Mouse (Mus musculus) hindbrain, embryonic 11.5 days (tissue): ENCODE results near the gene Agmat. TPM values are rescaled to one million over a fixed set of nuclear protein-coding genes. Genes with fewer than 3 reads are reported as not detected.

Experiments
- ATAC-seq: fragments of 200-750 bp; cut with Nextera tagmentation; 2 replicates; pipeline ENCODE4 v1.8.0; 2017; ENCODE audit warnings: mild to moderate bottlenecking, moderate TSS enrichment, moderate library complexity; ENCODE audit not compliant: low FRiP score
- DNase-seq: peaks from one replicate; pipeline ENCODE4 v3.0.0-alpha.2; 2015; ENCODE audit warnings: low spot score
- H3K27ac ChIP-seq: fragments of 300-500 bp; sonication (generic); 2 replicates; pipeline ENCODE4 v1.5.1; 2014; ENCODE audit warnings: mild to moderate bottlenecking, low read depth, low read length
- H3K27me3 ChIP-seq: fragments of 300-500 bp; sonication (generic); 2 replicates; pipeline ENCODE4 v1.6.1; 2014; ENCODE audit warnings: mild to moderate bottlenecking, low read length, moderate library complexity, mixed read lengths; ENCODE audit not compliant: control insufficient read depth, insufficient read depth
- H3K36me3 ChIP-seq: fragments of 300-500 bp; sonication (generic); 2 replicates; pipeline ENCODE4 v1.6.1; 2014; ENCODE audit warnings: mild to moderate bottlenecking, low read length, moderate library complexity, mixed read lengths; ENCODE audit not compliant: control insufficient read depth, insufficient read depth
- H3K4me1 ChIP-seq: fragments of 300-500 bp; sonication (generic); replicated peaks from 2 replicates; pipeline ENCODE4 v1.6.1; 2014; ENCODE audit warnings: low read length, mixed read lengths; ENCODE audit not compliant: control insufficient read depth, insufficient read depth
- H3K4me2 ChIP-seq: fragments of 300-500 bp; sonication (generic); replicated peaks from 2 replicates; pipeline ENCODE4 v1.6.1; 2014; ENCODE audit warnings: mild to moderate bottlenecking, low read depth, low read length
- H3K4me3 ChIP-seq: fragments of 300-500 bp; sonication (generic); 2 replicates; pipeline ENCODE4 v1.5.1; 2014; ENCODE audit warnings: low read depth, low read length
- H3K9ac ChIP-seq: fragments of 300-500 bp; sonication (generic); 2 replicates; pipeline ENCODE4 v1.6.1; 2014; ENCODE audit warnings: low read depth, low read length
- H3K9me3 ChIP-seq: fragments of 300-500 bp; sonication (generic); 2 replicates; pipeline ENCODE4 v1.6.1; 2016; ENCODE audit warnings: low read length; ENCODE audit not compliant: control insufficient read depth
- whole genome bisulfite sequencing: fragments of 180-500 bp; shearing (Covaris S2); extraction: QIAGEN DNeasy Blood & Tissue Kit; methylation state at CpG from one replicate; pipeline ENCODE4 v1.1.7; 2014; 5-methylcytosine and 5-hydroxymethylcytosine counted together
- polyA plus RNA-seq: library from polyadenylated mRNA; unstranded; fragments of >200 nt; fragmentation: Nextera tagmentation; extraction: Ambion mirVana; gene quantifications from 2 replicates; pipeline ENCODE4 v1.2.1, GENCODE M21; 2014

Gene Agmat
- polyA plus RNA-seq, 1 experiment from 2014 or later = not detected

GRCm38 (mm10) chr4:141791486-141791885, 45.0 kb downstream of the Agmat start:
- Histone ChIP-seq H3K27me3 (no peaks in the 10 kb centered on the region), H3K4me3 (no peak overlapping the region), H3K4me2 (no peak overlapping the region), H3K9me3 (no peaks in the 10 kb centered on the region), H3K36me3 (no peaks in the 10 kb centered on the region), H3K9ac (no peak overlapping the region), H3K27ac (no peak overlapping the region), H3K4me1 (peaks cover 4% of the 10 kb centered on the region; the same call in 1 of the 2 replicates)
- WGBS = 90% methylated on average over 7 of the region's 7 CpGs
- no peak for ATAC-seq
- no peak for DNase-seq

- Histone ChIP-seq H3K9ac (no peak overlapping the region), H3K9me3 (no peaks in the 10 kb centered on the region), H3K27ac (no peak overlapping the region), H3K4me1 (peaks cover 4% of the 10 kb centered on the region; the same call in 1 of the 2 replicates), H3K4me2 (no peak overlapping the region), H3K36me3 (no peaks in the 10 kb centered on the region), H3K4me3 (no peak overlapping the region), H3K27me3 (no peaks in the 10 kb centered on the region)
- ATAC-seq (no peak), DNase-seq (no peak)
- 93% methylated on average over 8 of the region's 8 CpGs for WGBS
These were observed 45.5 kb downstream of the Agmat start for GRCm38 (mm10) chr4:141791951-141792350.

GRCm38 (mm10) chr4:141792554-141793281, 46.2 kb downstream of the Agmat start:
- Histone ChIP-seq H3K4me2 (peak overlapping the region; percentile 50), H3K9ac (peak overlapping the region; percentile 43; the same call in 1 of the 2 replicates), H3K27me3 (no peaks in the 10 kb centered on the region), H3K27ac (peak overlapping the region; percentile 85), H3K4me3 (peak overlapping the region; percentile 70), H3K36me3 (peaks cover 4% of the 10 kb centered on the region; the same call in 1 of the 2 replicates), H3K4me1 (peaks cover 4% of the 10 kb centered on the region; the same call in 1 of the 2 replicates), H3K9me3 (no peaks in the 10 kb centered on the region)
- DNase-seq = no peak
- ATAC-seq = no peak
- WGBS = 15% methylated on average over 10 of the region's 10 CpGs

GRCm38 (mm10) chr4:141793282-141794151, 47.0 kb downstream of the Agmat start, which contains the start of gene Casp9:
TSS of gene Casp9 (plus strand) at chr4:141793612.
- Histone ChIP-seq H3K4me3 (peak within 1 kb of the TSS; percentile 70), H3K4me2 (peak within 1 kb of the TSS; percentile 50), H3K36me3 (peaks cover 4% of the 10 kb centered on the region; the same call in 1 of the 2 replicates), H3K27ac (peak within 1 kb of the TSS; percentile 85), H3K9me3 (no peaks in the 10 kb centered on the region), H3K9ac (peak within 1 kb of the TSS; percentile 68), H3K27me3 (no peaks in the 10 kb centered on the region), H3K4me1 (peaks cover 4% of the 10 kb centered on the region; the same call in 1 of the 2 replicates)
- DNase-seq = peak; percentile 98
- under 1% methylated on average over 64 of the region's 80 CpGs for WGBS
- ATAC-seq = peak; percentile 81

- Histone ChIP-seq H3K36me3 (peaks cover 4% of the 10 kb centered on the region; the same call in 1 of the 2 replicates), H3K9me3 (no peaks in the 10 kb centered on the region), H3K27ac (peak overlapping the region; percentile 85), H3K9ac (peak overlapping the region; percentile 68), H3K4me2 (peak overlapping the region; percentile 50), H3K27me3 (no peaks in the 10 kb centered on the region), H3K4me1 (peaks cover 4% of the 10 kb centered on the region; the same call in 1 of the 2 replicates), H3K4me3 (peak overlapping the region; percentile 70)
- DNase-seq (no peak), ATAC-seq (no peak)
- WGBS = 20% methylated on average over 5 of the region's 5 CpGs
These were observed 47.7 kb downstream of the Agmat start for GRCm38 (mm10) chr4:141794152-141794535.

- DNase-seq (no peak), ATAC-seq (no peak)
- H3K27ac ChIP-seq = no peak overlapping the region
- H3K27me3 ChIP-seq = no peaks in the 10 kb centered on the region
- H3K4me2 ChIP-seq = no peak overlapping the region
- H3K4me1 ChIP-seq = no peaks in the 10 kb centered on the region
- H3K36me3 ChIP-seq = peaks cover 4% of the 10 kb centered on the region; the same call in 1 of the 2 replicates
- no peak overlapping the region for H3K4me3 ChIP-seq
- WGBS = 85% methylated on average over 7 of the region's 7 CpGs
- no peak overlapping the region for H3K9ac ChIP-seq
- H3K9me3 ChIP-seq = no peaks in the 10 kb centered on the region
These were observed 49.9 kb downstream of the Agmat start for GRCm38 (mm10) chr4:141796356-141796755.

GRCm38 (mm10) chr4:141796954-141797353, 50.5 kb downstream of the Agmat start:
- Histone ChIP-seq H3K4me3 (no peak overlapping the region), H3K4me1 (no peaks in the 10 kb centered on the region), H3K27ac (no peak overlapping the region), H3K9ac (no peak overlapping the region), H3K36me3 (peaks cover 4% of the 10 kb centered on the region; the same call in 1 of the 2 replicates), H3K9me3 (no peaks in the 10 kb centered on the region), H3K27me3 (no peaks in the 10 kb centered on the region), H3K4me2 (no peak overlapping the region)
- 94% methylated on average over 4 of the region's 4 CpGs for WGBS
- no peak for DNase-seq
- no peak for ATAC-seq

- DNase-seq (no peak), ATAC-seq (no peak)
- WGBS = 92% methylated on average over 5 of the region's 5 CpGs
- no peak overlapping the region for H3K27ac ChIP-seq
- peaks cover 4% of the 10 kb centered on the region; the same call in 1 of the 2 replicates for H3K36me3 ChIP-seq
- H3K9me3 ChIP-seq = no peaks in the 10 kb centered on the region
- no peaks in the 10 kb centered on the region for H3K27me3 ChIP-seq
- H3K4me1 ChIP-seq = no peaks in the 10 kb centered on the region
- H3K9ac ChIP-seq = no peak overlapping the region
- H3K4me2 ChIP-seq = no peak overlapping the region
- H3K4me3 ChIP-seq = no peak overlapping the region
These were observed 51.1 kb downstream of the Agmat start for GRCm38 (mm10) chr4:141797545-141797944.
